Mouse (Mus musculus) embryonic fibroblast, embryonic 13.5 days (primary cell): ENCODE measurements at regions not wholly inside any gene's neighbourhood (a gene's known extent, or its start where the extent isn't known, plus 50 kb on each side); places are given as distances from the start of the nearest gene placed in this dataset.

Source experiments
- CTCF ChIP-seq: IDR thresholded peaks from 2 replicates; pipeline ENCODE4 v1.5.1; 2011; ENCODE audit warnings: mild to moderate bottlenecking, control low read depth, low read length, moderate library complexity, borderline replicate concordance; ENCODE audit not compliant: insufficient read depth
- POLR2A ChIP-seq: IDR thresholded peaks from 2 replicates; pipeline ENCODE4 v1.6.1; 2011; ENCODE audit warnings: low read depth, mild to moderate bottlenecking, control low read depth, low read length, moderate library complexity

DNA sequence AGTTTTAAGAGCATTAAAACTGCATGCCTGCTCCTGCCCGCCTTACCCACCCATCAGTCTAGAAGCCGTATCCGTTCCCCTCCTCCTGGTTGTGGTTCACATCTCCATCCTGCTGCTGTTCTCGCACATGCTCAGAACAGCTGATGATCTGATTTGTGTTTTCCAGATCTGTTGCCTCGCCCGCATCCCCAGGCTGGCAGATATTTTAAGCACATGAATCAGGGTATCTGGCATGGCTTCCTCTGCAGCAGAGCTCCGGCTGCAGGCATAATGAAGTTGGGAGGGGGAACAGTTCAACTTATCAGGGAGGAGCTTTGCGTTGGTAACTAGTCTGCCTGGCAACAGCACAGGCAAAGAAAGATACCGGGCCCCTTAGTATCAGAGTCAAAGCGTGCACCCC, 64.9 kb upstream of the Sipa1l1 start:
- TF ChIP-seq CTCF (no peak), POLR2A (no peak)
